Mouse (Mus musculus) midbrain, embryonic 16.5 days (tissue): ENCODE measurements around the gene Cryaa. TPM values are rescaled to one million over a fixed set of nuclear protein-coding genes. Genes with fewer than 3 reads are reported as not detected.

Experiments
- ATAC-seq: fragments of 200-750 bp; cut with Nextera tagmentation; 2 replicates; pipeline ENCODE4 v1.8.0; 2017; ENCODE audit warnings: moderate TSS enrichment
- H3K27ac ChIP-seq: fragments of 300-500 bp; sonication (generic); 2 replicates; pipeline ENCODE4 v1.5.1; 2014; ENCODE audit warnings: mild to moderate bottlenecking, low read length, mixed read lengths
- H3K27me3 ChIP-seq: fragments of 300-500 bp; sonication (generic); 2 replicates; pipeline ENCODE4 v1.6.1; 2014; ENCODE audit warnings: low read depth, low read length, mixed read lengths; ENCODE audit not compliant: control insufficient read depth, insufficient read depth
- H3K36me3 ChIP-seq: fragments of 300-500 bp; sonication (generic); 2 replicates; pipeline ENCODE4 v1.6.1; 2014; ENCODE audit warnings: mild to moderate bottlenecking, low read length, moderate library complexity, mixed read lengths; ENCODE audit not compliant: control insufficient read depth, insufficient read depth
- H3K4me1 ChIP-seq: fragments of 300-500 bp; sonication (generic); 2 replicates; pipeline ENCODE4 v1.6.1; 2014; ENCODE audit warnings: mild to moderate bottlenecking, low read length, mixed read lengths; ENCODE audit not compliant: control insufficient read depth, insufficient read depth
- H3K4me2 ChIP-seq: fragments of 300-500 bp; sonication (generic); 2 replicates; pipeline ENCODE4 v1.6.1; 2014; ENCODE audit warnings: mild to moderate bottlenecking, low read length, mixed read lengths
- H3K4me3 ChIP-seq: fragments of 300-500 bp; sonication (generic); 2 replicates; pipeline ENCODE4 v1.5.1; 2014; ENCODE audit warnings: low read depth, mild to moderate bottlenecking, low read length, moderate library complexity, mixed read lengths
- H3K9ac ChIP-seq: fragments of 300-500 bp; sonication (generic); 2 replicates; pipeline ENCODE4 v1.6.1; 2014; ENCODE audit warnings: low read depth, low read length, mixed read lengths
- H3K9me3 ChIP-seq: fragments of 300-500 bp; sonication (generic); replicated peaks from 2 replicates; pipeline ENCODE4 v1.6.1; 2014; ENCODE audit warnings: mild to moderate bottlenecking, low read length, mixed read lengths; ENCODE audit not compliant: control insufficient read depth, poor library complexity, severe bottlenecking
- WGBS: fragments of 180-500 bp; shearing (Covaris S2); extraction: QIAGEN DNeasy Blood & Tissue Kit; methylation state at CpG from one replicate; pipeline ENCODE4 v1.1.7; 2014; 5-methylcytosine and 5-hydroxymethylcytosine counted together
- polyA plus RNA-seq: library from polyadenylated mRNA; unstranded; fragments of >200 nt; fragmentation: Nextera tagmentation; extraction: Ambion mirVana; gene quantifications from 2 replicates; pipeline ENCODE4 v1.2.1, GENCODE M21; 2015

Gene Cryaa
- polyA plus RNA-seq, 1 experiment from 2014 or later: 0.25 TPM

DNA sequence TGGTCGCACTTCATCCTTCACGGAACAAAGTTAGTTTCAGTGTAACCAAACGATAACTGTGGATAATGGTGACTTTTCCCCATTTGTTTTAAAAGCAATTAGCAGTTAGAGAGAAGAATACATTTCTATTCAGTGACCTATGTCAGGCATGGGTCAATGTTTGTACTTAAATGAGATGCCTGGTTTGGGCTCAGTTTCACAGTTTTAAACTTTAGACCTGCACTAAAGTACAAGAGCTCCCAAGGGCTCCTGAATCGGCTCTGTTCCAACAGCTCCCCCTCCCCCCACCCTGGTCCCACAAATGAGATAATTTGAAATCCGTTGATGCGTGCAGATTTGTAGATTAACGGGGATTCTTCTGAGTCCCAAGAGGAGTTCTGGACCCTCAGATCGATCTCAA lies 5.9 kb upstream of the Cryaa start:
- H3K9ac ChIP-seq: no peak overlapping the region
- H3K4me1 ChIP-seq: no peaks in the 10 kb centered on the region
- no peaks in the 10 kb centered on the region for H3K36me3 ChIP-seq
- H3K27me3 ChIP-seq: no peaks in the 10 kb centered on the region
- ATAC-seq: no peak
- WGBS: 61% methylated on average over 8 of the region's 8 CpGs
- H3K4me2 ChIP-seq: no peak overlapping the region
- H3K9me3 ChIP-seq: no peaks in the 10 kb centered on the region
- no peak overlapping the region for H3K4me3 ChIP-seq
- H3K27ac ChIP-seq: no peak overlapping the region

DNA sequence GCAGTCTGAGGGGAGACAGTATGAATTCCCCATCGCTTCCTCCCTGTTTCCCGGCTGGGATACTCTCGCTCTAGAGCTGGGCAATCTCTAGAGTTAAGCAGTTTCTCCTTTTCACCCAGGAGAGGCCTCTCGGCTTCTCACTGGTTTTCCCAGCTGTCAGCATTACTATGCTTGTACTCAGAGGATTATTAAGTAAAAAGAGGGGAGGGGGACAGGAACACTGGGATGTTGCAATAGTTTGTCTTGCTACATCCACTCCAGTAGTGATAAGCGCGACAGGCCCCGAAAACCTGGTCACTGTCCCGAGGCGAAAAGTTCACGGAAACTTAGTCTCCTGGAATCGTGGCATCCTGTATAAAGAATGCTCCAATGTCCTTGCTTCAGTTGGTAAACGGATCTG lies 5.3 kb upstream of the Cryaa start:
- no peak overlapping the region for H3K4me3 ChIP-seq
- 89% methylated on average over 12 of the region's 12 CpGs for WGBS
- ATAC-seq: no peak

GRCm38 (mm10) chr17:31674426-31674825 lies 3.2 kb upstream of the Cryaa start:
- no peaks in the 10 kb centered on the region for H3K27me3 ChIP-seq
- no peak overlapping the region for H3K27ac ChIP-seq
- no peak overlapping the region for H3K4me2 ChIP-seq
- no peak overlapping the region for H3K4me3 ChIP-seq
- no peak for ATAC-seq
- no peaks in the 10 kb centered on the region for H3K4me1 ChIP-seq
- no peaks in the 10 kb centered on the region for H3K9me3 ChIP-seq
- 88% methylated on average over 1 of the region's 1 CpGs for WGBS
- H3K36me3 ChIP-seq: no peaks in the 10 kb centered on the region
- no peak overlapping the region for H3K9ac ChIP-seq

More for the DNA sequence above, 5.3 kb upstream of the Cryaa start:
- Histone ChIP-seq H3K27ac (no peak overlapping the region), H3K27me3 (no peaks in the 10 kb centered on the region), H3K9me3 (no peaks in the 10 kb centered on the region), H3K4me1 (no peaks in the 10 kb centered on the region), H3K9ac (no peak overlapping the region), H3K36me3 (no peaks in the 10 kb centered on the region), H3K4me2 (no peak overlapping the region)

- no peaks in the 10 kb centered on the region for H3K4me1 ChIP-seq
- WGBS: 83% methylated on average over 2 of the region's 2 CpGs
- ATAC-seq: no peak
- H3K27ac ChIP-seq: no peak overlapping the region
- H3K4me3 ChIP-seq: no peak overlapping the region
- H3K36me3 ChIP-seq: no peaks in the 10 kb centered on the region
- H3K9ac ChIP-seq: no peak overlapping the region
- H3K27me3 ChIP-seq: no peaks in the 10 kb centered on the region
- no peak overlapping the region for H3K4me2 ChIP-seq
- no peaks in the 10 kb centered on the region for H3K9me3 ChIP-seq
Measured at GRCm38 (mm10) chr17:31680450-31680849, 2.8 kb downstream of the Cryaa start.

GRCm38 (mm10) chr17:31685514-31686224 lies 8.1 kb downstream of the Cryaa start:
- peaks cover 9% of the 10 kb centered on the region for H3K4me1 ChIP-seq
- no peaks in the 10 kb centered on the region for H3K9me3 ChIP-seq
- H3K9ac ChIP-seq: peak overlapping the region; percentile 35
- peak; percentile 87 for ATAC-seq
- H3K4me2 ChIP-seq: peak overlapping the region; percentile 26; the same call in 1 of the 2 replicates
- no peaks in the 10 kb centered on the region for H3K27me3 ChIP-seq
- H3K27ac ChIP-seq: peak overlapping the region; percentile 65
- no peaks in the 10 kb centered on the region for H3K36me3 ChIP-seq
- WGBS: 14% methylated on average over 17 of the region's 17 CpGs
- H3K4me3 ChIP-seq: no peak overlapping the region

DNA sequence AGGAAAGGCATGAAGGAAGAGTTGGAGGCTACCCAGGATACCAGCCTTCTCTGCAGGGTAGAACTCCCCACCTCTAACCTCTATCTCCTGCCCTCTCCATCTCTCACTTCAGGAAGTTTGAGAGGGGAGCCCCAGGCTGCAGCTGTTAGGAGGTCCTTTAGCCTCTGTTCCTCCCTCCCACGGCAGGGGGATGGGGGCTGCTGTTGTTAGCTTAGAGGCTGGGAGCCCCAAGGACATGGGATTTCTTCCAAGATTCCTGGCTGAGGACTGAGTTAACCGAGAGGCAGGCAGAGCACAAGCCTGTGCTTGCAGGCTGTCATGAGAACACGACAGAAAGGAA lies 8.6 kb downstream of the Cryaa start:
- ATAC-seq: peak; percentile 44; the same call in 1 of the 2 replicates
- Histone ChIP-seq H3K9ac (peak overlapping the region; percentile 35), H3K9me3 (no peaks in the 10 kb centered on the region), H3K27me3 (no peaks in the 10 kb centered on the region), H3K36me3 (no peaks in the 10 kb centered on the region), H3K4me1 (peaks cover 9% of the 10 kb centered on the region), H3K4me3 (no peak overlapping the region), H3K27ac (peak overlapping the region; percentile 65), H3K4me2 (no peak overlapping the region)
- 35% methylated on average over 3 of the region's 3 CpGs for WGBS

DNA sequence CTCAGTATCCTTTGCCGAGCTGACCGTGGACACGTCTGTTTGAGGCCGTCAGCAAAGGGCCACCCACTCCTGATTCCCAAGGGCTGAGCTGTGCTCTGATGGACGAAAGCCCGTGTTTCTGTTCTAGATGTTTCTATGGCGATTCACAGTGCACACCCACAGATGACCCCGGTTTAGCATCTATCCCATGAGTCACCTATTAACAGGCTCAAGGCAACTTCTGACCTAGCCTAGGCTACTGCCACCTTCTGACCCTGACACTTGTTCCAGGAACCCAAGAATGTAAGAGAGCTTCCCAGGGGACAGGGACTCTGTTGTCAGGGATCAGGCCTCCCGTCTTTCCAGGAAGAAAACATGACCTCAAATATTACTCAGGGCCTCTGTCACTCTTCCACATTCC lies 10.5 kb downstream of the Cryaa start:
- no peaks in the 10 kb centered on the region for H3K27me3 ChIP-seq
- ATAC-seq: no peak
- H3K4me3 ChIP-seq: no peak overlapping the region
- WGBS: 79% methylated on average over 9 of the region's 9 CpGs
- no peak overlapping the region for H3K9ac ChIP-seq
- no peak overlapping the region for H3K4me2 ChIP-seq
- no peaks in the 10 kb centered on the region for H3K9me3 ChIP-seq
- no peaks in the 10 kb centered on the region for H3K36me3 ChIP-seq
- no peak overlapping the region for H3K27ac ChIP-seq
- peaks cover 9% of the 10 kb centered on the region for H3K4me1 ChIP-seq

- no peak for ATAC-seq
- 70% methylated on average over 1 of the region's 1 CpGs for WGBS
Measured at GRCm38 (mm10) chr17:31689606-31690005, 12.0 kb downstream of the Cryaa start.

DNA sequence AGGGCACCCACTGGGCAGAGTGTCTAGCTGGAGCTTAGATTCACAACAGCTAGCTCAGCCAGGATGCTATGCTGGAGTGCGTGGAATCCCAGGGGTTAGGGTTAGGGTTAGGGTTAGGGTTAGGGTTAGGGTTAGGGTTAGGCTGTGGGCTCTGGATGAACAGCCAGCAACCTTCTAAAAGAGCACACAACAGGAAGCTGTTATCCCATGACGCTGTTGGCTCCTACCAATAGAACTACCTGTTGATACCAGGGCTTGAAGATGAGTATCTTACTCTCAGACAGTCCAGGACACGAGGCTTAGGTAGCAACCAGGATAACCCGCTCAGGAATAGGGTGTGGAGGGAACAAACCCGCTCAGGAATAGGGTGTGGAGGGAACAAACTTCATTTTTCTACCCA lies 15.3 kb downstream of the Cryaa start:
- Histone ChIP-seq H3K36me3 (no peaks in the 10 kb centered on the region), H3K9ac (no peak overlapping the region), H3K4me1 (no peaks in the 10 kb centered on the region), H3K4me3 (no peak overlapping the region), H3K4me2 (no peak overlapping the region), H3K9me3 (no peaks in the 10 kb centered on the region), H3K27ac (no peak overlapping the region), H3K27me3 (no peaks in the 10 kb centered on the region)
- ATAC-seq: no peak
- 39% methylated on average over 5 of the region's 5 CpGs for WGBS

More at GRCm38 (mm10) chr17:31689606-31690005, 12.0 kb downstream of the Cryaa start:
- Histone ChIP-seq H3K4me1 (peaks cover 9% of the 10 kb centered on the region), H3K27me3 (no peaks in the 10 kb centered on the region), H3K9me3 (no peaks in the 10 kb centered on the region), H3K36me3 (no peaks in the 10 kb centered on the region), H3K27ac (no peak overlapping the region), H3K4me3 (no peak overlapping the region), H3K4me2 (no peak overlapping the region), H3K9ac (no peak overlapping the region)
